Mouse (Mus musculus): Measurements from ENCODE around the gene Zbed3.

GRCm38 (mm10) chr13:95378696-95379095 lies 55.3 kb downstream of the Zbed3 start:
- TF ChIP-seq EP300 (optimal IDR thresholded peaks at IDR 0.05) (no peak), CTCF (IDR thresholded peaks at IDR 0.05; ENCODE audit: low read depth) (no peak)
